Mouse (Mus musculus) cerebellum, adult 2 months (tissue): ENCODE results near the gene Ppdpf.

ENCODE experiments used
- CTCF ChIP-seq: fragments of 200-500 bp; IDR thresholded peaks from 2 replicates; pipeline ENCODE4 v1.5.1; 2011; ENCODE audit warnings: low read depth, mild to moderate bottlenecking, control low read depth, low read length, moderate library complexity, borderline replicate concordance; ENCODE audit not compliant: insufficient read depth
- POLR2A ChIP-seq: fragments of 200-500 bp; IDR thresholded peaks from 2 replicates; pipeline ENCODE4 v1.6.1; 2011; ENCODE audit warnings: low read length, control low read depth, borderline replicate concordance; ENCODE audit not compliant: insufficient read depth

- TF ChIP-seq POLR2A (no peak), CTCF (no peak)
Measured at GRCm38 (mm10) chr2:181235681-181236566, 48.9 kb downstream of the Ppdpf start.
